Mouse (Mus musculus) CH12.LX (cell line): ENCODE results near the gene Hoxd1. TPM values are rescaled to one million over a fixed set of nuclear protein-coding genes. Genes with fewer than 3 reads are reported as not detected.

Source experiments
- DNase-seq: peaks from one replicate; pipeline ENCODE4 v3.0.0-alpha.2; 2013; ENCODE audit errors: extremely low read depth
- H3K27ac ChIP-seq: 2 replicates; pipeline ENCODE4 v1.5.1; 2012; ENCODE audit warnings: low read depth, mild to moderate bottlenecking, control low read depth, moderate library complexity; ENCODE audit not compliant: insufficient read depth
- H3K27me3 ChIP-seq: replicated peaks from 2 replicates; pipeline ENCODE3; 2012; ENCODE audit warnings: inconsistent platforms
- H3K36me3 ChIP-seq, 2 experiments: replicated peaks in 1 of 2; 2 replicates each; pipeline versions ENCODE3 to v1.6.1; 2012; ENCODE audit warnings: inconsistent platforms in 1 of 2, low read length in 1 of 2, mild to moderate bottlenecking in 1 of 2, mixed read lengths in 1 of 2, moderate library complexity in 1 of 2; ENCODE audit not compliant: control insufficient read depth in 1 of 2, insufficient read depth in 1 of 2
- H3K4me1 ChIP-seq, 2 experiments: 2 replicates each; pipeline ENCODE4 v1.6.1; 2012; ENCODE audit warnings: inconsistent platforms in 1 of 2, moderate library complexity in 1 of 2; ENCODE audit not compliant: insufficient read depth in 2 of 2, control insufficient read depth in 1 of 2
- H3K4me2 ChIP-seq: 2 replicates; pipeline ENCODE4 v1.6.1; 2012; ENCODE audit warnings: low read depth, mild to moderate bottlenecking, control low read depth; ENCODE audit not compliant: poor library complexity, insufficient read depth, severe bottlenecking
- H3K4me3 ChIP-seq, 3 experiments: fragments of 150-350 bp in 1 of 3; sonication (generic) in 1 of 3; replicated peaks in 1 of 3; 2 replicates each; pipeline versions ENCODE3 to v1.5.1; 2011 to 2012; ENCODE audit warnings: low read depth in 2 of 3, low read length in 2 of 3, mild to moderate bottlenecking in 2 of 3, moderate library complexity in 2 of 3, control low read depth in 1 of 3, improper control_type of control experiment in 1 of 3, inconsistent platforms in 1 of 3, mixed read lengths in 1 of 3; ENCODE audit not compliant: poor library complexity in 1 of 3
- H3K79me2 ChIP-seq: replicated peaks from 2 replicates; pipeline ENCODE4 v1.6.1; 2012; ENCODE audit warnings: mild to moderate bottlenecking, moderate library complexity; ENCODE audit not compliant: control insufficient read depth, poor library complexity, insufficient read depth, severe bottlenecking; ENCODE audit errors: extremely low read depth
- H3K9ac ChIP-seq: 2 replicates; pipeline ENCODE4 v1.6.1; 2012; ENCODE audit warnings: low read depth, mild to moderate bottlenecking, control low read depth, moderate library complexity; ENCODE audit not compliant: insufficient read depth
- H3K9me3 ChIP-seq: replicated peaks from 2 replicates; pipeline ENCODE3; 2012; ENCODE audit warnings: low read length, inconsistent platforms, mixed read lengths
- BHLHE40 ChIP-seq: IDR thresholded peaks from 2 replicates; pipeline ENCODE4 v1.6.1; 2011; ENCODE audit warnings: mild to moderate bottlenecking, low read depth, low read length, improper control_type of control experiment
- CHD1 ChIP-seq: IDR thresholded peaks from 2 replicates; pipeline ENCODE4 v1.6.1; 2012; ENCODE audit warnings: low read depth, low read length, improper control_type of control experiment, inconsistent platforms
- CHD2 ChIP-seq: IDR thresholded peaks from 2 replicates; pipeline ENCODE4 v1.6.1; 2011; ENCODE audit warnings: low read length, improper control_type of control experiment
- CTCF ChIP-seq, 2 experiments: IDR thresholded peaks in 1 of 2; conservative IDR thresholded peaks in 1 of 2; 2 replicates each; pipeline ENCODE4 v1.5.1; 2011 to 2012; ENCODE audit warnings: low read depth in 2 of 2, low read length in 2 of 2, improper control_type of control experiment in 1 of 2, inconsistent platforms in 1 of 2, mild to moderate bottlenecking in 1 of 2, moderate library complexity in 1 of 2
- E2F4 ChIP-seq: IDR thresholded peaks from 2 replicates; pipeline ENCODE4 v1.6.1; 2011; ENCODE audit warnings: low read depth, low read length, improper control_type of control experiment; ENCODE audit not compliant: insufficient replicate concordance
- ELF1 ChIP-seq: IDR thresholded peaks from 2 replicates; pipeline ENCODE4 v1.6.1; 2014; ENCODE audit warnings: low read depth, mild to moderate bottlenecking, inconsistent platforms, low read length, improper control_type of control experiment
- EP300 ChIP-seq: IDR thresholded peaks from 2 replicates; pipeline ENCODE4 v1.6.1; 2011; ENCODE audit warnings: low read length, improper control_type of control experiment
- ETS1 ChIP-seq: conservative IDR thresholded peaks from 2 replicates; pipeline ENCODE4 v1.6.1; 2012; ENCODE audit warnings: low read depth, mild to moderate bottlenecking, inconsistent platforms, low read length, improper control_type of control experiment, moderate library complexity
- GABPA ChIP-seq: IDR thresholded peaks from 2 replicates; pipeline ENCODE4 v1.6.1; 2012; ENCODE audit warnings: low read depth, low read length, improper control_type of control experiment, inconsistent platforms; ENCODE audit not compliant: insufficient replicate concordance
- IRF4 ChIP-seq: IDR thresholded peaks from 2 replicates; pipeline ENCODE4 v1.6.1; 2014; ENCODE audit warnings: low read depth, mild to moderate bottlenecking, inconsistent platforms, low read length, improper control_type of control experiment
- JUN ChIP-seq: IDR thresholded peaks from 2 replicates; pipeline ENCODE4 v1.6.1; 2011; ENCODE audit warnings: low read depth, mild to moderate bottlenecking, low read length, improper control_type of control experiment, moderate library complexity; ENCODE audit not compliant: insufficient read depth
- JUND ChIP-seq: conservative IDR thresholded peaks from 2 replicates; pipeline ENCODE4 v1.6.1; 2011; ENCODE audit warnings: low read depth, low read length, improper control_type of control experiment
- KAT2A ChIP-seq: IDR thresholded peaks from 2 replicates; pipeline ENCODE4 v1.6.1; 2012; ENCODE audit warnings: low read length, improper control_type of control experiment, inconsistent platforms; ENCODE audit not compliant: insufficient replicate concordance
- MAZ ChIP-seq: IDR thresholded peaks from 2 replicates; pipeline ENCODE4 v1.6.1; 2012; ENCODE audit warnings: low read depth, mild to moderate bottlenecking, inconsistent platforms, low read length, improper control_type of control experiment, moderate library complexity
- MEF2A ChIP-seq: IDR thresholded peaks from 2 replicates; pipeline ENCODE4 v1.6.1; 2014; ENCODE audit warnings: low read depth, mild to moderate bottlenecking, inconsistent platforms, low read length, improper control_type of control experiment, borderline replicate concordance
- PAX5 ChIP-seq: IDR thresholded peaks from 2 replicates; pipeline ENCODE4 v1.6.1; 2012; ENCODE audit warnings: low read length, inconsistent platforms, mixed read lengths
- POLR2A ChIP-seq: IDR thresholded peaks from 2 replicates; pipeline ENCODE4 v1.6.1; 2011; ENCODE audit warnings: low read depth, mild to moderate bottlenecking, improper control_type of control experiment, low read length
- RCOR1 ChIP-seq: conservative IDR thresholded peaks from 2 replicates; pipeline ENCODE4 v1.6.1; 2012; ENCODE audit warnings: low read depth, mild to moderate bottlenecking, inconsistent platforms, low read length, improper control_type of control experiment
- SIN3A ChIP-seq: IDR thresholded peaks from 2 replicates; pipeline ENCODE4 v1.6.1; 2012; ENCODE audit warnings: low read length, improper control_type of control experiment, inconsistent platforms
- TBP ChIP-seq: conservative IDR thresholded peaks from 2 replicates; pipeline ENCODE4 v1.6.1; 2011; ENCODE audit warnings: low read depth, low read length, improper control_type of control experiment
- TCF12 ChIP-seq: IDR thresholded peaks from 2 replicates; pipeline ENCODE4 v1.6.1; 2014; ENCODE audit warnings: low read depth, mild to moderate bottlenecking, inconsistent platforms, low read length, improper control_type of control experiment
- UBTF ChIP-seq: IDR thresholded peaks from 2 replicates; pipeline ENCODE4 v1.6.1; 2012; ENCODE audit warnings: low read depth, mild to moderate bottlenecking, inconsistent platforms, low read length, improper control_type of control experiment, moderate library complexity
- USF1 ChIP-seq: IDR thresholded peaks from 2 replicates; pipeline ENCODE4 v1.6.1; 2014; ENCODE audit warnings: low read depth, mild to moderate bottlenecking, inconsistent platforms, low read length, improper control_type of control experiment
- ZNF384 ChIP-seq: IDR thresholded peaks from 2 replicates; pipeline ENCODE4 v1.6.1; 2012; ENCODE audit warnings: low read depth, low read length, improper control_type of control experiment, inconsistent platforms
- dilution Hi-C: fragments of 300-500 bp; cut with MboI; formaldehyde crosslinking; loops from 2 replicates; pipeline ENCODE4 v1.14.3; 2020; ENCODE audit warnings: low sequenced_read_pairs; ENCODE audit not compliant: extremely low pct_unique_long_range_greater_than_20kb, extremely low pct_ligation_motif_present
- in situ Hi-C: fragments of 300-500 bp; cut with MboI; formaldehyde crosslinking; loops from 3 replicates; pipeline ENCODE4 v1.14.3; 2019; ENCODE audit warnings: low sequenced_read_pairs, low pct_ligation_motif_present, low pct_unique_long_range_greater_than_20kb, mixed read lengths
- polyA plus RNA-seq: library from polyadenylated mRNA; unstranded; fragments of >175 nt; gene quantifications from 2 replicates; pipeline ENCODE4 v1.2.1, GENCODE M21; 2012; ENCODE audit warnings: low read depth; ENCODE audit not compliant: insufficient read length
- total RNA-seq, 2 experiments: library from RNA; depleted of rRNA; stranded (reverse); fragments of 300-350 nt in 1 of 2; fragments of >200 nt in 1 of 2; gene quantifications; 2 replicates each; pipeline ENCODE4 v1.2.3; 2012 to 2014

Hoxd1 gene
- total and polyA plus RNA-seq, 3 experiments, result not detected

- H3K4me3 ChIP-seq, result peak overlapping the region; percentile 61 to 96 (median 66)
- H3K4me1 ChIP-seq, result peaks cover 10 to 49% of the 10 kb centered on the region in 2 experiments
- no peak for DNase-seq
- TF ChIP-seq ELF1, result peak; percentile 44; the same call in 1 of the 2 replicates
- no peak for TF ChIP-seq JUN
- peak; percentile 52 for TF ChIP-seq POLR2A
- TF ChIP-seq GABPA, result no peak
- TF ChIP-seq TBP, result peak; percentile 50; the same call in 1 of the 2 replicates
- TF ChIP-seq MAZ, result 0 out of 2 replicates have a peak, but pooled peaks have one; percentile 18
- TF ChIP-seq UBTF, result 0 out of 2 replicates have a peak, but pooled peaks have one; percentile 45
- TF ChIP-seq PAX5, result no peak
- TF ChIP-seq MEF2A, result peak; percentile 84
- 0 out of 2 replicates have a peak, but pooled peaks have one; percentile 18 for TF ChIP-seq BHLHE40
- H3K27me3 ChIP-seq, result no peaks in the 10 kb centered on the region
- H3K4me2 ChIP-seq, result peak overlapping the region; percentile 86
- dilution Hi-C loops, result no loop called here
- H3K27ac ChIP-seq, result peak overlapping the region; percentile 97
- H3K79me2 ChIP-seq, result peaks cover 45% of the 10 kb centered on the region
- peaks cover 6% of the 10 kb centered on the region for H3K9me3 ChIP-seq
- in situ Hi-C loops, result loop anchor here (10.0 to 25.0 kb wide), 2 partner anchors 332 to 864 kb away; no protein-coding TSS in a partner anchor
- H3K9ac ChIP-seq, result peak overlapping the region; percentile 71
- peaks cover 21 to 23% of the 10 kb centered on the region in 2 experiments for H3K36me3 ChIP-seq
Observed at GRCm38 (mm10) chr2:74722949-74723348, 39.8 kb upstream of the Hoxd1 start.

- peak; percentile 64 for DNase-seq
- in situ Hi-C loops, result loop anchor here (10.0 to 25.0 kb wide), 2 partner anchors 330 to 863 kb away; no protein-coding TSS in a partner anchor
- Histone ChIP-seq H3K36me3 (peaks cover 28 to 32% of the 10 kb centered on the region in 2 experiments), H3K9ac (peak overlapping the region; percentile 71), H3K79me2 (peaks cover 58% of the 10 kb centered on the region), H3K9me3 (peaks cover 6% of the 10 kb centered on the region), H3K4me3 (peak overlapping the region; percentile 61 to 96 (median 66)), H3K4me2 (peak overlapping the region; percentile 86), H3K4me1 (peaks cover 12 to 60% of the 10 kb centered on the region in 2 experiments), H3K27ac (peak overlapping the region; percentile 97), H3K27me3 (no peaks in the 10 kb centered on the region)
- TF ChIP-seq SIN3A, result peak; percentile 72
- TF ChIP-seq CHD2, result peak; percentile 39; the same call in 1 of the 2 replicates
- peak; percentile 49 for TF ChIP-seq ETS1
- peak; percentile 78; the same call in 1 of the 2 replicates for TF ChIP-seq IRF4
- TF ChIP-seq TBP, result peak; percentile 29; the same call in 1 of the 2 replicates
- peak; percentile 53; the same call in 1 of the 2 replicates for TF ChIP-seq POLR2A
- peak; percentile 43 for TF ChIP-seq JUND
- no peak for TF ChIP-seq USF1
- TF ChIP-seq MAZ, result peak; percentile 24; the same call in 1 of the 2 replicates
- 0 out of 4 replicates have a peak, but pooled peaks of 1 of the 2 experiments have one; percentile 5 for TF ChIP-seq CTCF (conservative IDR thresholded peaks at IDR 0.05 in 1 of 2, IDR thresholded peaks at IDR 0.05 in 1 of 2; ENCODE audit: low read depth in 2 of 2, low read length in 2 of 2)
- TF ChIP-seq EP300, result peak; percentile 74
- peak; percentile 71; the same call in 1 of the 2 replicates for TF ChIP-seq RCOR1
- TF ChIP-seq CHD1, result peak; percentile 88; the same call in 1 of the 2 replicates
- TF ChIP-seq KAT2A, result no peak
- TF ChIP-seq GABPA, result no peak
- peak; percentile 51; the same call in 1 of the 2 replicates for TF ChIP-seq MEF2A
- no peak for TF ChIP-seq E2F4
- peak; percentile 26 for TF ChIP-seq TCF12
- TF ChIP-seq ZNF384, result peak; percentile 68; the same call in 1 of the 2 replicates
- dilution Hi-C loops, result no loop called here
Observed at GRCm38 (mm10) chr2:74724244-74725015, 38.4 kb upstream of the Hoxd1 start.
